Mouse (Mus musculus) liver, embryonic 12.5 days (tissue): ENCODE data around the gene Col27a1. TPM values are rescaled to one million over a fixed set of nuclear protein-coding genes. Genes with fewer than 3 reads are reported as not detected.

ENCODE experiments used
- ATAC-seq: fragments of 200-750 bp; cut with Nextera tagmentation; 2 replicates; pipeline ENCODE4 v1.8.0; 2017; ENCODE audit warnings: moderate number of reproducible peaks, mild to moderate bottlenecking, moderate library complexity
- H3K27ac ChIP-seq: fragments of 300-500 bp; sonication (generic); 2 replicates; pipeline ENCODE4 v1.5.1; 2016; ENCODE audit warnings: mild to moderate bottlenecking
- H3K27me3 ChIP-seq: fragments of 300-500 bp; sonication (generic); replicated peaks from 2 replicates; pipeline ENCODE4 v1.6.1; 2016; ENCODE audit warnings: mild to moderate bottlenecking, moderate library complexity
- H3K36me3 ChIP-seq: fragments of 300-500 bp; sonication (generic); 2 replicates; pipeline ENCODE4 v1.6.1; 2016; ENCODE audit warnings: mild to moderate bottlenecking, moderate library complexity
- H3K4me1 ChIP-seq: fragments of 300-500 bp; sonication (generic); 2 replicates; pipeline ENCODE4 v1.6.1; 2016
- H3K4me2 ChIP-seq: fragments of 300-500 bp; sonication (generic); 2 replicates; pipeline ENCODE4 v1.6.1; 2016; ENCODE audit warnings: mild to moderate bottlenecking, moderate library complexity
- H3K4me3 ChIP-seq: fragments of 300-500 bp; sonication (generic); 2 replicates; pipeline ENCODE4 v1.5.1; 2016; ENCODE audit warnings: mild to moderate bottlenecking, moderate library complexity
- H3K9ac ChIP-seq: fragments of 300-500 bp; sonication (generic); 2 replicates; pipeline ENCODE4 v1.6.1; 2016; ENCODE audit warnings: mild to moderate bottlenecking, moderate library complexity
- H3K9me3 ChIP-seq: fragments of 300-500 bp; sonication (generic); replicated peaks from 2 replicates; pipeline ENCODE4 v1.6.1; 2016; ENCODE audit warnings: mild to moderate bottlenecking, moderate library complexity
- WGBS: fragments of 180-500 bp; shearing (Covaris S2); methylation state at CpG from one replicate; pipeline ENCODE4 v1.1.7; 2016; ENCODE audit not compliant: insufficient replicate concordance; 5-methylcytosine and 5-hydroxymethylcytosine counted together
- polyA plus RNA-seq: library from polyadenylated mRNA; unstranded; fragments of >200 nt; fragmentation: Nextera tagmentation; extraction: Ambion mirVana; gene quantifications from 2 replicates; pipeline ENCODE4 v1.2.1, GENCODE M21; 2016

Col27a1 gene
- polyA plus RNA-seq, 1 experiment from 2014 or later = 2.7 TPM

DNA sequence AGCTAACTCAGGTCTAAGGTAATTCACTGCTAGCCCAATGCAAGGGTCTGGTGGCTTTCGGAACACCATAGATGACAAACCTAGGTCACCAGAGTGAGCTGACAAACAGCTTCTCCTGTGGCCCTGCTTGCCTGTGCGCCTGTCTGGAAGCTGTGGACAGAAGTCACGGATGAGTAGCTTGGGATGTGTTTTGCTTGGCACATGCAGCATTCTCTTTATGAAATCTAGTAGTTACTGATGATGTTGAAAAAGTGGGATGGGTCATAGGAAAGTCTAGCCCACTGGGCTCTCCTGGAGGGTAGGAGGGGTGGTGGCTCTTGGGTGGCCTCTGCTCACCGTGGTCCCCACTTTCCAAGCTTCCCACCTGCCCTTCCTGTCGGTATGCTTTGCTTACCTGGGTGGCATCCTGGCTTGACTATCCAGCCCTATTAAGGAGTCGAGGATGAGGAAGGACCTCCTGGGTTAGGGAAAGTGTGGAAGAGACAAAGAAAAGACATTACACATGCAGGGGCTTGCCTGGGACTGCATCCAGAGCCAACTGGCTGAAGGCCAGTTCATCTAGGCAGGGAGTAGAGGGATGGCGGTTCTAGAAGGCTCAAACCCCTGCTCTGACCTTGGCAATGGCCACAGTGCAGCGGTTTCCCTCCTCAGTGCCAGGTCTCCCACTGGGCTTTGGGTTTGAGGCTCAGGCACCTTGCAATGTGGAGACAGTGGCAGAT is 12.5 kb downstream of the Col27a1 start:
- no peak overlapping the region for H3K9ac ChIP-seq
- H3K4me3 ChIP-seq = no peak overlapping the region
- H3K27ac ChIP-seq = no peak overlapping the region
- no peaks in the 10 kb centered on the region for H3K27me3 ChIP-seq
- no peak overlapping the region for H3K4me2 ChIP-seq
- peaks cover 10% of the 10 kb centered on the region for H3K4me1 ChIP-seq
- 66% methylated on average over 8 of the region's 8 CpGs for WGBS
- peaks cover 16% of the 10 kb centered on the region for H3K36me3 ChIP-seq
- ATAC-seq = no peak
- no peaks in the 10 kb centered on the region for H3K9me3 ChIP-seq

- Histone ChIP-seq H3K27ac (no peak overlapping the region), H3K4me2 (no peak overlapping the region), H3K36me3 (peaks cover 16% of the 10 kb centered on the region), H3K4me3 (no peak overlapping the region), H3K4me1 (peaks cover 10% of the 10 kb centered on the region), H3K9me3 (no peaks in the 10 kb centered on the region), H3K9ac (no peak overlapping the region), H3K27me3 (no peaks in the 10 kb centered on the region)
- ATAC-seq = no peak
- 66% methylated on average over 6 of the region's 6 CpGs for WGBS
Observed at GRCm38 (mm10) chr4:63226883-63227235, 13.1 kb downstream of the Col27a1 start.

- no peak overlapping the region for H3K9ac ChIP-seq
- no peaks in the 10 kb centered on the region for H3K27me3 ChIP-seq
- no peak overlapping the region for H3K27ac ChIP-seq
- no peaks in the 10 kb centered on the region for H3K9me3 ChIP-seq
- peaks cover 18% of the 10 kb centered on the region for H3K4me1 ChIP-seq
- H3K4me2 ChIP-seq = no peak overlapping the region
- whole genome bisulfite sequencing = 63% methylated on average over 5 of the region's 5 CpGs
- H3K4me3 ChIP-seq = no peak overlapping the region
- peaks cover 16% of the 10 kb centered on the region for H3K36me3 ChIP-seq
- no peak for ATAC-seq
Observed at GRCm38 (mm10) chr4:63228943-63229342, 15.1 kb downstream of the Col27a1 start.

DNA sequence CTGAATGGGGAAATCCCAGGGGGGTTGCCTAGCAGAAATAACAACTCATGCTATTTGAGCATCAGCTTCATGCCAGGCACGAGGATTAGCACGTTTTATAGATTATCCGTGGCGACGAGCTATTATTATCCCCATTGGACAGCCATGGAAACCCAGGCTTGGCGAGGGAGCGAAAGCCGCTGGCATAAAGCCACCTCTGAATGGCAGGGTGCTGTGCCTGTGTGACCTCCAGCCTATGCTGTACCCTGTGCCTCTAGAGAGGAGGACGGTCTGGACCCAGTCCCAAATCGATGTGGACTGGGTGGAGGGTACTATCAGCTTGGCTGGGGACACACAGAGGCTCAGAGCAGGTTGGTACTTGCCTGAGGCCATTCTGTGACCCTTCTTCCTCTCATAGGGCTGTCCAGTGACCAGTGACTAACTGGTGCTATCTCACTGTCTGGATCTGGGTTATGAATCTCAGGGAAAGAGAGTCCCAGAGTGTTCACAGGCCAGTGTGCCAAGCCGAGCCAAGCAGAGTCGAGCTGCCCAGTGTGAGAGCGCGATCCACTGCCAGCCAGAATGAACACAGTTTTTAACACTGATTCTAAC is 16.3 kb downstream of the Col27a1 start:
- no peak for ATAC-seq
- Histone ChIP-seq H3K36me3 (peaks cover 6% of the 10 kb centered on the region), H3K4me1 (peaks cover 27% of the 10 kb centered on the region), H3K27me3 (no peaks in the 10 kb centered on the region), H3K27ac (no peak overlapping the region), H3K4me3 (no peak overlapping the region), H3K9ac (no peak overlapping the region), H3K9me3 (no peaks in the 10 kb centered on the region), H3K4me2 (no peak overlapping the region)
- WGBS = 76% methylated on average over 14 of the region's 14 CpGs

GRCm38 (mm10) chr4:63231121-63231520 is 17.3 kb downstream of the Col27a1 start:
- no peak for ATAC-seq
- no peaks in the 10 kb centered on the region for H3K27me3 ChIP-seq
- H3K27ac ChIP-seq = no peak overlapping the region
- no peaks in the 10 kb centered on the region for H3K9me3 ChIP-seq
- no peak overlapping the region for H3K4me3 ChIP-seq
- H3K4me2 ChIP-seq = no peak overlapping the region
- peaks cover 36% of the 10 kb centered on the region for H3K4me1 ChIP-seq
- 42% methylated on average over 1 of the region's 1 CpGs for WGBS
- H3K36me3 ChIP-seq = no peaks in the 10 kb centered on the region
- H3K9ac ChIP-seq = no peak overlapping the region

- Histone ChIP-seq H3K9me3 (no peaks in the 10 kb centered on the region), H3K9ac (no peak overlapping the region), H3K27me3 (no peaks in the 10 kb centered on the region), H3K4me1 (peaks cover 37% of the 10 kb centered on the region), H3K4me3 (no peak overlapping the region), H3K36me3 (no peaks in the 10 kb centered on the region), H3K4me2 (no peak overlapping the region), H3K27ac (no peak overlapping the region)
- no peak for ATAC-seq
- 27% methylated on average over 2 of the region's 2 CpGs for WGBS
Observed at GRCm38 (mm10) chr4:63232542-63233020, 18.8 kb downstream of the Col27a1 start.

DNA sequence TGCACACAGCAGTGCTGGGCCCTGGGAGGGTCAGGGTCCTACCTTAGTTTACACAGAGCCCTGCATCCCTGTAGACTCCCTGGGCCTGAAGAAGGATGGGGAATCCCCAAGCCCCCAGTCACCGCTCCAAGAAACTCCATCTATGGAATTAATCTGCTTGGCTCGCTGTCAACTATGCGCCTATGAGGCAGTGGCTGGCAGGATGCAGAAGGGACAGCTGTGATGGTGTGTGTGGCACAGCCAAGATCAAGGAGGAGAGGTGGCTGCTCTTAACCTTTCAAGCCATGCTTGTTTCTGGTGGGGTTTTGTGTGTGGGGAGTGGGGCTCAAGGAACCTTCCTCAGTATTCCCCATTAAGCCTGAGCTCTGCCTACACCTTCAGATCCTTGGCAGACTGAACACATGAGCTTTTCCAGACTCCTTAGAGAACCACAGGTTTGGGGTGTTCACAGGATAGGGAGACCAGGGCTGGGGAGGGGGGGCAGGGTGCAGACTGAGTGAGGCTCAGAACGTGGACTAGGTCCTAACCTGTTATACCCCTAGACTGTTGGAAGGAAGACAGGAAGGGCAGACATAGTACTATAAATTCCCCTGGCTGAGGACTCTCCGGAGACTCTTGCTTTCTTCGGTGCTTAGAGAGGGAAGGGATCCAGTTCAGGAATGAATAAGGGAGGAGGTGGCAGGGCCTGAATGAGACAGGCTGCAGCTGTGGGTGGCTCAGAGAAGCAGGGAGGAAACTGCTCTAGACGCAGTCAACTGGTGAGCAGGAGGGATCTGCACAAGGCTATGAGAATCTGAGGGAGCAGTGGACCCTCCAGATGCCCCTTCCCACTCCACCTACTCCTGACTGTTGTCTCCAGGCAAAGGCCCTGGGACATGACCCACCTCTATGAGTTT is 20.0 kb downstream of the Col27a1 start:
- H3K9me3 ChIP-seq = no peaks in the 10 kb centered on the region
- H3K27ac ChIP-seq = no peak overlapping the region
- no peak overlapping the region for H3K4me3 ChIP-seq
- WGBS = 59% methylated on average over 7 of the region's 7 CpGs
- ATAC-seq = no peak
- no peak overlapping the region for H3K4me2 ChIP-seq
- H3K9ac ChIP-seq = no peak overlapping the region
- no peaks in the 10 kb centered on the region for H3K27me3 ChIP-seq
- H3K4me1 ChIP-seq = peaks cover 40% of the 10 kb centered on the region
- H3K36me3 ChIP-seq = no peaks in the 10 kb centered on the region

DNA sequence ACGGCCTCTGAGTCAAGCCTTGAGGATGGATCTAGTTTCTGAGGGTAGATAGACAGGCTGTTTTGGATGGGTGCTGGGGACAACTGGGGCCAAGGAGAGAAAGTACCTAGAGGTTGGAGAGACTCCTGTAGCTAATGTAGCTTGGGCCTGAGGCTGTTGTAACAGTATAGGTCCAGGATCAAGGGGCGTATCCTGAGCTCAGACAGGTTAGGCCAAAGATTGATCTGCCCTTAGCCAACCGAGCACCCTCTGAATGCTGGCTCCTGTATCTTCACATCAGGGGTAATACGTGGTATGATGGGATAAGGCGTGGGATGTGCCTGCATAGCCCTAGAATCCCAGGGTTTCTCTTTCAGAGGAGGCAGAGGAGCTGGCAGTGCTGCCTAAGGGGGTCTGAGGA is 21.0 kb downstream of the Col27a1 start:
- H3K9ac ChIP-seq = no peak overlapping the region
- no peaks in the 10 kb centered on the region for H3K36me3 ChIP-seq

DNA sequence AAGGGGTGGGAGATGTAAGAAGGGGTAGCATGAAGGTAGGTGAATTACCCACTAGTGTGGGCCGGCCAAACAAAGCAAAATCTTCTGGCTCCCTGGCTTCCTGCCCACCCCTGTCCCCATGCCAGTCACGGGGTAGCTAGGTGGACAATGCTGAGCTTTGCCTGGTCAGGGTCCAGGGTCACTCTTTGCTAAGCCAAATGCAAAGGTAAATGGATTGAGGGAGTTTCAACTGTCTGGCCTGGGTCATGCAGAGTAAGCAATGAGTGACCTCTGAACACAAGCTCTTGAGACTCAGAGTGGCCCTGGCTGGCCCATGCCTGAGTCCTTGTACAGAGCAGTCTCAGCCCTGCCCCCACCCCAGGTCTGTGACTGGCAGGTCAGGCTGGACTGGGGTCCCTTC is 22.4 kb downstream of the Col27a1 start:
- peaks cover 32% of the 10 kb centered on the region; the same call in 1 of the 2 replicates for H3K4me1 ChIP-seq
- no peaks in the 10 kb centered on the region for H3K9me3 ChIP-seq
- peak; percentile 74 for ATAC-seq
- no peaks in the 10 kb centered on the region for H3K36me3 ChIP-seq
- H3K9ac ChIP-seq = no peak overlapping the region
- 43% methylated on average over 2 of the region's 2 CpGs for WGBS
- no peak overlapping the region for H3K4me3 ChIP-seq
- H3K27me3 ChIP-seq = no peaks in the 10 kb centered on the region
- H3K27ac ChIP-seq = peak overlapping the region; percentile 71
- H3K4me2 ChIP-seq = no peak overlapping the region

More for the DNA sequence above, 21.0 kb downstream of the Col27a1 start:
- H3K4me3 ChIP-seq = no peak overlapping the region
- WGBS = 60% methylated on average over 5 of the region's 5 CpGs
- H3K9me3 ChIP-seq = no peaks in the 10 kb centered on the region
- ATAC-seq = no peak
- H3K4me1 ChIP-seq = peaks cover 36% of the 10 kb centered on the region
- H3K4me2 ChIP-seq = no peak overlapping the region
- no peak overlapping the region for H3K27ac ChIP-seq
- H3K27me3 ChIP-seq = no peaks in the 10 kb centered on the region

DNA sequence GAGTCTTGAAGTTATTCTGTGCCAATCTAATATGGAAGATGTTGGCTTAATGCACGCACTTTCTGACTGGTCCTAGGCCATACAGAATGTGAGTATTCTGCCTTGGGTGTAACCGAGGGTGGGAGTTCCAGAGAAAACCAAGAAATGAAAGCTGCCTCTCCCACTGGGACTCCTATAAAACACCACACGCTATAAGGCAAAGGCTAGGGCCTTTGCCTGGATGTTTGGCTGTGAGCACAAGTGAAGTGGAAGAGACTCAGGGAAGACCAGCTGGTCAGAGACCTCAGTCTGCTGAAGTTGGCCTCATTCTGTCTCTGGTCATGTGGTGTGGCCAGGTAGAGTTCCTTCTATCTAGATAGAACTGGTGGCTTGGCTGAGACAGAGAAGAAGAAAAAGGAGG is 23.4 kb downstream of the Col27a1 start:
- no peak for ATAC-seq
- H3K27ac ChIP-seq = no peak overlapping the region

GRCm38 (mm10) chr4:63238141-63238540 is 24.3 kb downstream of the Col27a1 start:
- Histone ChIP-seq H3K4me2 (no peak overlapping the region), H3K4me1 (peaks cover 31% of the 10 kb centered on the region; the same call in 1 of the 2 replicates), H3K36me3 (no peaks in the 10 kb centered on the region), H3K4me3 (no peak overlapping the region), H3K9me3 (no peaks in the 10 kb centered on the region), H3K9ac (no peak overlapping the region), H3K27ac (no peak overlapping the region), H3K27me3 (no peaks in the 10 kb centered on the region)
- ATAC-seq = no peak
- 32% methylated on average over 7 of the region's 7 CpGs for WGBS

More for the DNA sequence above, 23.4 kb downstream of the Col27a1 start:
- Histone ChIP-seq H3K4me3 (no peak overlapping the region), H3K4me1 (peaks cover 31% of the 10 kb centered on the region; the same call in 1 of the 2 replicates), H3K27me3 (no peaks in the 10 kb centered on the region), H3K36me3 (no peaks in the 10 kb centered on the region), H3K4me2 (no peak overlapping the region), H3K9me3 (no peaks in the 10 kb centered on the region), H3K9ac (no peak overlapping the region)
- WGBS = 57% methylated on average over 3 of the region's 3 CpGs

DNA sequence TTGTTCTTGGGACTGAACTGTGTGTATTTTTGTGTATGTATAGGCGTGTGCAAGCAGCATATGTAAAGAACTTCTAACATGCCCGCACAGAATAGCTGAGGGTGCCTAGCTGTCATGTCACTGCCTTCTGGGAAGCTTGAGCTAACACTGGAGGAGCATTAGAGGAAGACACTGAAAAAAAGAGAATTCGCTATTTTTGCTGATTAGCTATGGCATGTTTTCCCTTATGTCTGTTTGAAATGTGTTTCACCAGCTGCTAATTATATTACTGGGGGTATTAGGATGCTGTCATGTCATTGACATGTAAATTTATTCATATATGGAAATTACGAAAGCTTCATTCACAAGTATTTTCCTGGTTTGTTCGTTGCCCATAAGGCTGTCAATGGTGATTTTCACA is 24.9 kb downstream of the Col27a1 start:
- WGBS = 61% methylated on average over 5 of the region's 5 CpGs
- no peak overlapping the region for H3K9ac ChIP-seq
- ATAC-seq = no peak

More for the DNA sequence above, 24.9 kb downstream of the Col27a1 start:
- Histone ChIP-seq H3K36me3 (no peaks in the 10 kb centered on the region), H3K4me2 (no peak overlapping the region), H3K27ac (no peak overlapping the region), H3K4me1 (peaks cover 26% of the 10 kb centered on the region; the same call in 1 of the 2 replicates), H3K9me3 (no peaks in the 10 kb centered on the region), H3K27me3 (no peaks in the 10 kb centered on the region), H3K4me3 (no peak overlapping the region)
